Comparison of ENCODE assay signal across 12 mouse cellular contexts in the genomic region with DNA sequence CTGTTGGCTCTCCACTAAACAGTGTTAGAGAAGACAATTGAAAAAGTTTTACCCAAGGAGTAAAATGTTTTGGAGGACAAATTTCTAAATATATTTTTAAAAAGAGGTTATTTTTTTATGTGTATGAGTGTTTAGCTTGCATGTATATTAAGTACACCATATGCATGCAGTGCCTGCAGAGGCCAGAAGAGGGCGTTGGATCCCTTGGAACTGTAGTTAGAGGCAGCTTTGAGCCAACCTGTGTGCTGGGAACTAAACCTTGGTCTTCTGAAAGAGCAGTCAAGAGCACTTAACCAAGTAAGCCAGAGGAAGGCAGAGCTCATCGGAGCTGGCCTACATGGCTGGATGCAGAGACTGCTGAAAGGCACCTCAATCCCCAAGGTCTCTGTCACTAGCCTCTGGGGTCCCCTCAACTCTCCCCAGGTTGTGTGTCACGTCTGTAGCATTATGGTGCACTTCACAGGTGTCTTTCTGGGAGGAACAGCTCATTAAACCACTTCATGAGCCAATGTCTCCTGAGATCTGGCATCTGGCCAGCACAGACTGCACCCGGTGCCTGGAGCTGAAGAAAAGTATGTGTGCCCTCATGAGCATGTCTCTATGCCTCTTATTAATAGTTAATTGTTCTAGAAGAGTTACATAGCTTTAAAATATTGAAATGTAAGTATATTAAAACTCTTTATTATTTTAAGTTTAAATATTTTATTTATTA.
DNase-seq lines count a peak whose midpoint lies in the region; ATAC-seq and TF ChIP-seq lines count a peak whose summit lies in the region.
"Had no signal": no experiment of that assay in that cellular context is flagged by ENCODE, and none has a peak within 500 bp of the region (broad histone marks: within the 10 kb centered on the region; RNA-seq: fewer than 3 reads in every experiment).

No protein-coding gene starts in this region.

- no peaks in the 10 kb centered on the region for H3K9me3 ChIP-seq in kidney, postnatal 0 days (replicated peaks; ENCODE audit: low read length)
- H3K9me3 ChIP-seq in kidney, embryonic 16.5 days (ENCODE audit: low read length) = no peaks in the 10 kb centered on the region
- H3K9me3 ChIP-seq in midbrain, embryonic 14.5 days (ENCODE audit: control insufficient read depth, low read length) = no peaks in the 10 kb centered on the region
- no peaks in the 10 kb centered on the region for H3K9me3 ChIP-seq in midbrain, embryonic 13.5 days
- H3K9me3 ChIP-seq: hindbrain, embryonic 12.5 days had no signal

- H3K4me2 ChIP-seq in kidney, postnatal 0 days (ENCODE audit: low read length) = no peak overlapping the region
- no peak overlapping the region for H3K4me2 ChIP-seq in kidney, embryonic 16.5 days (replicated peaks; ENCODE audit: low read depth, low read length)
- no peak overlapping the region for H3K4me2 ChIP-seq in midbrain, embryonic 14.5 days (ENCODE audit: low read length)
- no peak overlapping the region for H3K4me2 ChIP-seq in midbrain, embryonic 13.5 days (replicated peaks)
- H3K4me2 ChIP-seq: hindbrain, embryonic 12.5 days had no signal

- ATAC-seq in kidney, postnatal 0 days (replicated peaks; ENCODE audit: low FRiP score, low read depth) = no peak
- no peak for ATAC-seq in kidney, embryonic 16.5 days (ENCODE audit: low FRiP score, low TSS enrichment)
- no peak for ATAC-seq in midbrain, embryonic 14.5 days (ENCODE audit: low FRiP score, low TSS enrichment)
- no peak for ATAC-seq in midbrain, embryonic 13.5 days
- peak; percentile 26; the same call in 1 of the 2 replicates for ATAC-seq in megakaryocyte-erythroid progenitor cell, adult 5-6 weeks (replicated peaks; ENCODE audit: low FRiP score, low TSS enrichment, poor library complexity, severe bottlenecking)

- no peak overlapping the region for H3K9ac ChIP-seq in kidney, postnatal 0 days (ENCODE audit: low read depth, low read length)
- no peak overlapping the region for H3K9ac ChIP-seq in kidney, embryonic 16.5 days (replicated peaks; ENCODE audit: low read length)
- H3K9ac ChIP-seq in midbrain, embryonic 14.5 days (replicated peaks; ENCODE audit: low read length) = no peak overlapping the region
- H3K9ac ChIP-seq in midbrain, embryonic 13.5 days (replicated peaks) = no peak overlapping the region
- H3K9ac ChIP-seq: hindbrain, embryonic 12.5 days had no signal

- no peak overlapping the region for H3K27ac ChIP-seq in kidney, postnatal 0 days
- no peak overlapping the region for H3K27ac ChIP-seq in kidney, embryonic 16.5 days (ENCODE audit: low read length)
- H3K27ac ChIP-seq in midbrain, embryonic 14.5 days (replicated peaks; ENCODE audit: low read depth, low read length) = no peak overlapping the region
- H3K27ac ChIP-seq in midbrain, embryonic 13.5 days = no peak overlapping the region
- H3K27ac ChIP-seq: hindbrain, embryonic 12.5 days had no signal

- TF ChIP-seq CTCF in kidney, postnatal 0 days (IDR thresholded peaks at IDR 0.05; ENCODE audit: low read depth) = peak; percentile 21; the same call in 1 of the 2 replicates

- H3K4me3 ChIP-seq in kidney, postnatal 0 days (replicated peaks; ENCODE audit: low read depth, low read length) = no peak overlapping the region
- H3K4me3 ChIP-seq in kidney, embryonic 16.5 days (ENCODE audit: low read length) = no peak overlapping the region
- H3K4me3 ChIP-seq in midbrain, embryonic 14.5 days (replicated peaks; ENCODE audit: low read depth, low read length) = no peak overlapping the region
- no peak overlapping the region for H3K4me3 ChIP-seq in midbrain, embryonic 13.5 days (replicated peaks)
- H3K4me3 ChIP-seq: hindbrain, embryonic 12.5 days; myocyte had no signal

- DNase-seq in adrenal gland, postnatal 25 days = peak; percentile 35
- DNase-seq in adrenal gland, postnatal 4 days (ENCODE audit: low spot score in 2 of 2) = no peak
- no peak for DNase-seq in kidney, postnatal 0 days (ENCODE audit: low spot score)
- DNase-seq in midbrain, embryonic 14.5 days = peak; percentile 56
- DNase-seq in gastrocnemius, postnatal 4 days (ENCODE audit: low spot score in 2 of 2) = no peak
- DNase-seq: B cell, adult 2 months; heart, adult 18-20 months had no signal

- H3K27me3 ChIP-seq in kidney, postnatal 0 days (ENCODE audit: insufficient read depth, low read length) = no peaks in the 10 kb centered on the region
- no peaks in the 10 kb centered on the region for H3K27me3 ChIP-seq in kidney, embryonic 16.5 days (ENCODE audit: insufficient read depth, low read length)
- no peaks in the 10 kb centered on the region for H3K27me3 ChIP-seq in midbrain, embryonic 14.5 days (ENCODE audit: control insufficient read depth, insufficient read depth, low read length)
- H3K27me3 ChIP-seq in midbrain, embryonic 13.5 days = no peaks in the 10 kb centered on the region
- H3K27me3 ChIP-seq: hindbrain, embryonic 12.5 days had no signal

- H3K4me1 ChIP-seq in kidney, postnatal 0 days (replicated peaks; ENCODE audit: insufficient read depth, low read length) = no peaks in the 10 kb centered on the region
- H3K4me1 ChIP-seq in kidney, embryonic 16.5 days (ENCODE audit: insufficient read depth, low read length) = no peaks in the 10 kb centered on the region
- H3K4me1 ChIP-seq in midbrain, embryonic 14.5 days (ENCODE audit: control insufficient read depth, insufficient read depth, low read length) = no peaks in the 10 kb centered on the region
- H3K4me1 ChIP-seq in midbrain, embryonic 13.5 days (replicated peaks) = no peaks in the 10 kb centered on the region
- H3K4me1 ChIP-seq: hindbrain, embryonic 12.5 days had no signal

- H3K36me3 ChIP-seq in kidney, postnatal 0 days (ENCODE audit: insufficient read depth, low read length) = no peaks in the 10 kb centered on the region
- H3K36me3 ChIP-seq in kidney, embryonic 16.5 days (ENCODE audit: insufficient read depth, low read length) = no peaks in the 10 kb centered on the region
- H3K36me3 ChIP-seq in midbrain, embryonic 14.5 days (ENCODE audit: control insufficient read depth, insufficient read depth, low read length) = no peaks in the 10 kb centered on the region
- H3K36me3 ChIP-seq in midbrain, embryonic 13.5 days = no peaks in the 10 kb centered on the region
- H3K36me3 ChIP-seq: hindbrain, embryonic 12.5 days had no signal

- 43% methylated on average over 4 of the region's 4 CpGs for WGBS in kidney, postnatal 0 days
- 42% methylated on average over 4 of the region's 4 CpGs for WGBS in kidney, embryonic 16.5 days
- 53% methylated on average over 4 of the region's 4 CpGs for WGBS in midbrain, embryonic 14.5 days
- WGBS in midbrain, embryonic 13.5 days = 55% methylated on average over 4 of the region's 4 CpGs

Comparison
In these comparisons a context has a peak if more than half of its experiments do, and no peak if none do; other contexts are left out.
1. DNase-seq: peak in adrenal gland, postnatal 25 days (single experiment) and midbrain, embryonic 14.5 days (single experiment); none in adrenal gland, postnatal 4 days (0 of 2), kidney, postnatal 0 days (single experiment) and gastrocnemius, postnatal 4 days (0 of 2).